Mouse (Mus musculus): ENCODE results near the gene Nhlrc3. TPM values are rescaled to one million over a fixed set of nuclear protein-coding genes. Genes with fewer than 3 reads are reported as not detected.

The Nhlrc3 gene
- polyA plus RNA-seq (2012; rRNA removed) = 9.5 and 9.9 TPM in 2 replicates

GRCm38 (mm10) chr3:53463046-53463764, at the start of gene Nhlrc3, which contains the start of gene Proser1:
Gene Nhlrc3 (minus strand): TSS chr3:53463332.
Gene Proser1 (plus strand): TSS chr3:53463666.
- peak within 1 kb of the TSS; percentile 66 for H3K4me3 ChIP-seq (ENCODE audit: control insufficient read depth, insufficient read depth, low read length)
- peak; percentile 90 for DNase-seq
- no peaks in the 10 kb centered on the region for H3K27me3 ChIP-seq (ENCODE audit: control insufficient read depth, insufficient read depth, low read length)
- H3K36me3 ChIP-seq (ENCODE audit: control insufficient read depth, insufficient read depth, low read length) = no peaks in the 10 kb centered on the region; the same call in 1 of the 2 replicates
- WGBS = under 1% methylated on average over 52 of the region's 52 CpGs
- peak within 1 kb of the TSS; percentile 65 for H3K27ac ChIP-seq (ENCODE audit: control insufficient read depth, insufficient read depth, low read length)
- H3K4me1 ChIP-seq (replicated peaks; ENCODE audit: control insufficient read depth, insufficient read depth, low read length) = peaks cover 15% of the 10 kb centered on the region
- TF ChIP-seq POLR2A (IDR thresholded peaks at IDR 0.05; ENCODE audit: control insufficient read depth, extremely low read depth, insufficient read depth, low read length, poor library complexity) = no peak

DNA sequence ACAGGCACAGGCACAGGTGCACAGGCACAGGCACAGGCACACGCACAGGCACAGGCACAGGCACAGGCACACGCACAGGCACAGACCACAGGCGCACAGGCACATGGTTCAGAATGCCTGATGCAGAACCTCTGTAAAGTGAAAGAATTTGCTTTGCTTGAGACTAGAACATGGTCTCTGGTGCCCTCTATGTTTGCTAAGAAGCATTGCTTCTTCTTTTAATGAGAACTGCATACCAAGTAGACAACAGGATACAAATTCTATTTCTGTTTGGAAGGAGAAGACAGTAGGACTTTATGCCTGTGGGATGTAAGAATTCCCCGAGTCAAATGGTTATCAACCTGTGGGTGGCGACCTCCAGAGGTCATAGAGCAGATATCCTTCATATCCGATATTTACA, 39.3 kb upstream of the Nhlrc3 start:
- TF ChIP-seq POLR2A (IDR thresholded peaks at IDR 0.05; ENCODE audit: control insufficient read depth, extremely low read depth, insufficient read depth, low read length, poor library complexity) (no peak), CTCF (IDR thresholded peaks at IDR 0.05; ENCODE audit: borderline replicate concordance, control insufficient read depth, extremely low read depth, insufficient read depth, low read length, poor library complexity) (no peak)
- H3K4me3 ChIP-seq (ENCODE audit: control insufficient read depth, insufficient read depth, low read length) = no peak overlapping the region
- no peaks in the 10 kb centered on the region for H3K4me1 ChIP-seq (replicated peaks; ENCODE audit: control insufficient read depth, insufficient read depth, low read length)
- no peak for DNase-seq
- no peak overlapping the region for H3K27ac ChIP-seq (ENCODE audit: control insufficient read depth, insufficient read depth, low read length)
- WGBS = 50% methylated on average over 6 of the region's 6 CpGs
- no peaks in the 10 kb centered on the region for H3K27me3 ChIP-seq (ENCODE audit: control insufficient read depth, insufficient read depth, low read length)
- no peaks in the 10 kb centered on the region for H3K36me3 ChIP-seq (ENCODE audit: control insufficient read depth, insufficient read depth, low read length)

GRCm38 (mm10) chr3:53498351-53498905, 35.3 kb upstream of the Nhlrc3 start:
- no peak for DNase-seq
- H3K4me3 ChIP-seq (ENCODE audit: control insufficient read depth, insufficient read depth, low read length) = no peak overlapping the region
- WGBS = 88% methylated on average over 6 of the region's 6 CpGs
- H3K27me3 ChIP-seq (ENCODE audit: control insufficient read depth, insufficient read depth, low read length) = no peaks in the 10 kb centered on the region
- no peak overlapping the region for H3K27ac ChIP-seq (ENCODE audit: control insufficient read depth, insufficient read depth, low read length)
- no peaks in the 10 kb centered on the region for H3K36me3 ChIP-seq (ENCODE audit: control insufficient read depth, insufficient read depth, low read length)
- no peak for TF ChIP-seq POLR2A (IDR thresholded peaks at IDR 0.05; ENCODE audit: control insufficient read depth, extremely low read depth, insufficient read depth, low read length, poor library complexity)
- TF ChIP-seq CTCF (IDR thresholded peaks at IDR 0.05; ENCODE audit: borderline replicate concordance, control insufficient read depth, extremely low read depth, insufficient read depth, low read length, poor library complexity) = no peak
- no peaks in the 10 kb centered on the region for H3K4me1 ChIP-seq (replicated peaks; ENCODE audit: control insufficient read depth, insufficient read depth, low read length)

DNA sequence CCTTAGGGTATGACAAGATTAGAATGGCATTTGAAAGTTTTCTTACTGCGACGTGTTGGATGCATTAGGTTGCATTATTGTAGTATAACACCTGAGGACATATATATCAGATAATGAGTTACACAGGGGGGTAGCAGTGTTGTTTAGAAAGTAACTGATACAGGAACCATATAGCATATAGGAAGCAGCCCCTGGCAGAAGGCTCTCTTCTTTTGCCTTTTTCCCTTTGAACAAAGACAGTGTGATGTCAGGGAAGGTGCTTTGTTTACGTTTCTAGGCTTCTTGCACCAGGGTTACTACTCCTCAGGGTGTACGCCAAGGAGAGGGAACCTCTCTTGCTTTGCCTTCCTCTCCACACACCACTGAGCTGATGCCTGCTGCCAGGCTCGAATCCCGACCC, 25.2 kb upstream of the Nhlrc3 start, which contains the start of gene Stoml3:
Stoml3 (plus strand) TSS at position 301 of the 400 bp plus-strand sequence.
- no peak for DNase-seq
- no peaks in the 10 kb centered on the region for H3K27me3 ChIP-seq (ENCODE audit: control insufficient read depth, insufficient read depth, low read length)

GRCm38 (mm10) chr3:53486996-53487576, 24.0 kb upstream of the Nhlrc3 start:
- TF ChIP-seq CTCF (IDR thresholded peaks at IDR 0.05; ENCODE audit: borderline replicate concordance, control insufficient read depth, extremely low read depth, insufficient read depth, low read length, poor library complexity) (no peak), POLR2A (IDR thresholded peaks at IDR 0.05; ENCODE audit: control insufficient read depth, extremely low read depth, insufficient read depth, low read length, poor library complexity) (no peak)
- no peak for DNase-seq
- Histone ChIP-seq H3K36me3 (ENCODE audit: control insufficient read depth, insufficient read depth, low read length) (peaks cover 1% of the 10 kb centered on the region), H3K27ac (ENCODE audit: control insufficient read depth, insufficient read depth, low read length) (no peak overlapping the region), H3K4me1 (replicated peaks; ENCODE audit: control insufficient read depth, insufficient read depth, low read length) (no peaks in the 10 kb centered on the region), H3K27me3 (ENCODE audit: control insufficient read depth, insufficient read depth, low read length) (no peaks in the 10 kb centered on the region), H3K4me3 (ENCODE audit: control insufficient read depth, insufficient read depth, low read length) (no peak overlapping the region)
- 58% methylated on average over 9 of the region's 9 CpGs for WGBS

More for the DNA sequence above, 25.2 kb upstream of the Nhlrc3 start, which contains the start of gene Stoml3:
- Histone ChIP-seq H3K4me1 (replicated peaks; ENCODE audit: control insufficient read depth, insufficient read depth, low read length) (no peaks in the 10 kb centered on the region), H3K4me3 (ENCODE audit: control insufficient read depth, insufficient read depth, low read length) (no peak within 1 kb of the TSS), H3K36me3 (ENCODE audit: control insufficient read depth, insufficient read depth, low read length) (no peaks in the 10 kb centered on the region), H3K27ac (ENCODE audit: control insufficient read depth, insufficient read depth, low read length) (no peak within 1 kb of the TSS)
- TF ChIP-seq CTCF (IDR thresholded peaks at IDR 0.05; ENCODE audit: borderline replicate concordance, control insufficient read depth, extremely low read depth, insufficient read depth, low read length, poor library complexity) (no peak), POLR2A (IDR thresholded peaks at IDR 0.05; ENCODE audit: control insufficient read depth, extremely low read depth, insufficient read depth, low read length, poor library complexity) (no peak)
- WGBS = 93% methylated on average over 6 of the region's 6 CpGs

DNA sequence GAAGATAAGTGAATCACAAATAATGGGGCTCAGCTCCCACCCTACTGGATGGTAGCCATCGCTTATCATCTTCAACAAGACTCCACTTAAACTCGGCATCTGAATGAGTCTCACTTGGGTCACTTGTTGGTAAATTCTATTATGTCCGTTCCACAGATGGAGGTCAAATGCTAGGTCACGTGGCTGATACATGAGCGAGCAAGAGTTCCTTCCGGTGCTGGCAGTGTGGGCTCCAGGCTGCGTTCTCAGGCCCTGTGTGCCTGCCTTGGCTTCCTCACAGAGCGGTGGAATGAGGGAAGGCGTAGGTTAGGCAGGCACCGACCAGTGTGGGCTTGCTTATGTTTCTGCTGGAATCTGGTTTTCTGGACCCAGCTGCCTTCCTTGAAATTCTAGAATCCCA, 23.4 kb upstream of the Nhlrc3 start:
- Histone ChIP-seq H3K4me3 (ENCODE audit: control insufficient read depth, insufficient read depth, low read length) (no peak overlapping the region), H3K4me1 (replicated peaks; ENCODE audit: control insufficient read depth, insufficient read depth, low read length) (no peaks in the 10 kb centered on the region), H3K27ac (ENCODE audit: control insufficient read depth, insufficient read depth, low read length) (no peak overlapping the region), H3K36me3 (ENCODE audit: control insufficient read depth, insufficient read depth, low read length) (peaks cover 6% of the 10 kb centered on the region), H3K27me3 (ENCODE audit: control insufficient read depth, insufficient read depth, low read length) (no peaks in the 10 kb centered on the region)
- no peak for DNase-seq
- no peak for TF ChIP-seq POLR2A (IDR thresholded peaks at IDR 0.05; ENCODE audit: control insufficient read depth, extremely low read depth, insufficient read depth, low read length, poor library complexity)
- 93% methylated on average over 10 of the region's 10 CpGs for WGBS

All from thymus, adult 2 months (tissue).